Comparison of ENCODE assay signal across 8 mouse cellular contexts in the genomic region with DNA sequence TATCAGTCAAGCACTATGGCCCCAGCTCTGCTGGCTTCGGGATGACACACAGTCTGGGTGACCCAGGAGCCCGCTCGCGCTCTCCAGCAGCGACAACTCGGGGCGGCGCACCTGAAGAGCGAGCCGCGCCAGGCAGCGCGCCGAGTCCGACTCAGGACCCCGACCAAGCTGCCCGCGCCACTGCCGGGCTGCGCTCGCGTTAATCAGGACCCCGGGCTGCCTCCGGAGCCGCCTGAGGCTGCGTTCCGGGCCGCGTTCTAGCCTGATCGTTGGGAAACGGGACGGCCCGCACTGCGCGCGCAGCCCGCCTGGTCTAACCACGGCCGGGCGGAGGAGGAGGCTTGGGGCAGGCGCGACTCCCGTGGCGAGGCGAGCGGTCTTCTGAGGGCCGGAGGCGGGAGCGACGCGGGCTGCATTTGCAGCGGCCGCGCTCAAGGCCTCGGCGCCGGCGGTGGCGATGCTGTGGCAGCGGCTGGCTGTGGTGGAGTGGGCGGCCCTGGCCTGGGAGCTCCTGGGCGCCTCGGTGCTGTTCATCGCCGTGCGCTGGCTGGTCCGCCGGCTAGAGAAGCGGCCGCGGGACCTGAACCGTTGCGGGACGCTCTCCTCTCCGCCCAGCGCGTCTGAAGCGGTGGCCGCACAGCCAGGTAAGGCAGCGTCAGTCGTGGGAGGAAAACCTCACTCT. TPM values are rescaled to one million over a fixed set of nuclear protein-coding genes. Genes with fewer than 3 reads are reported as not detected.
DNase-seq lines count a peak whose midpoint lies in the region; ATAC-seq and TF ChIP-seq lines count a peak whose summit lies in the region.

A gene (plus strand): TSS at position 225 of the 682 bp plus-strand sequence.

- H3K9ac ChIP-seq in forebrain, embryonic 13.5 days = peak within 1 kb of the TSS; percentile 96
- H3K9ac ChIP-seq in liver, postnatal 0 days (replicated peaks) = peak within 1 kb of the TSS; percentile 99
- H3K9ac ChIP-seq in neural tube, embryonic 14.5 days (replicated peaks; ENCODE audit: low read depth, low read length) = peak within 1 kb of the TSS; percentile 93

- H3K9me3 ChIP-seq in E14TG2a.4 (ENCODE audit: low read length) = peaks cover 24% of the 10 kb centered on the region
- no peaks in the 10 kb centered on the region for H3K9me3 ChIP-seq in forebrain, embryonic 13.5 days (replicated peaks)
- H3K9me3 ChIP-seq in liver, postnatal 0 days (ENCODE audit: low read length) = no peaks in the 10 kb centered on the region
- H3K9me3 ChIP-seq in neural tube, embryonic 14.5 days (ENCODE audit: control insufficient read depth, low read length) = no peaks in the 10 kb centered on the region

- WGBS in forebrain, embryonic 13.5 days = under 1% methylated on average over 80 of the region's 81 CpGs
- under 1% methylated on average over 81 of the region's 81 CpGs for WGBS in large intestine, adult 2 months
- 2% methylated on average over 71 of the region's 81 CpGs for WGBS in liver, postnatal 0 days (ENCODE audit: insufficient replicate concordance)
- under 1% methylated on average over 79 of the region's 81 CpGs for whole genome bisulfite sequencing in neural tube, embryonic 14.5 days

- peak within 1 kb of the TSS; percentile 66 for H3K4me2 ChIP-seq in forebrain, embryonic 13.5 days
- H3K4me2 ChIP-seq in liver, postnatal 0 days (ENCODE audit: low read depth, low read length) = peak within 1 kb of the TSS; percentile 81
- peak within 1 kb of the TSS; percentile 71 for H3K4me2 ChIP-seq in neural tube, embryonic 14.5 days (ENCODE audit: low read depth, low read length)

- DNase-seq in c-Kit-positive CD71-positive TER-119-positive erythroid progenitor cells, embryonic 14.5 days (ENCODE audit: low spot score) = peak; percentile 93
- DNase-seq in heart, postnatal 10 days = peak; percentile 95
- peak; percentile 40 for DNase-seq in large intestine, adult 2 months (ENCODE audit: low read depth, low spot score)
- peak; percentile 97 for DNase-seq in liver, postnatal 0 days
- DNase-seq in testis, postnatal 10 days (ENCODE audit: low spot score) = peak; percentile 96

- H3K27ac ChIP-seq in forebrain, embryonic 13.5 days = peak within 1 kb of the TSS; percentile 95
- H3K27ac ChIP-seq in liver, postnatal 0 days (ENCODE audit: low read depth) = peak within 1 kb of the TSS; percentile 97
- H3K27ac ChIP-seq in neural tube, embryonic 14.5 days (ENCODE audit: low read depth, low read length) = peak within 1 kb of the TSS; percentile 88

- TF ChIP-seq CTCF in E14TG2a.4 (conservative IDR thresholded peaks at IDR 0.05; ENCODE audit: low read length) = no peak
- TF ChIP-seq CTCF in liver, postnatal 0 days (IDR thresholded peaks at IDR 0.05; ENCODE audit: low read depth) = 0 out of 2 replicates have a peak, but pooled peaks have one; percentile 16

- peaks cover 31% of the 10 kb centered on the region for H3K36me3 ChIP-seq in E14TG2a.4 (ENCODE audit: insufficient read depth, low read length)
- peaks cover 24% of the 10 kb centered on the region for H3K36me3 ChIP-seq in forebrain, embryonic 13.5 days (ENCODE audit: poor library complexity, severe bottlenecking)
- peaks cover 17% of the 10 kb centered on the region for H3K36me3 ChIP-seq in liver, postnatal 0 days (replicated peaks; ENCODE audit: insufficient read depth, low read length)
- H3K36me3 ChIP-seq in neural tube, embryonic 14.5 days (ENCODE audit: control insufficient read depth, insufficient read depth, low read length) = peaks cover 8% of the 10 kb centered on the region; the same call in 1 of the 2 replicates

- peaks cover 47% of the 10 kb centered on the region for H3K4me1 ChIP-seq in E14TG2a.4 (replicated peaks; ENCODE audit: low read depth, low read length)
- H3K4me1 ChIP-seq in forebrain, embryonic 13.5 days = peaks cover 23% of the 10 kb centered on the region
- H3K4me1 ChIP-seq in liver, postnatal 0 days (ENCODE audit: insufficient read depth) = peaks cover 11% of the 10 kb centered on the region
- peaks cover 13% of the 10 kb centered on the region for H3K4me1 ChIP-seq in neural tube, embryonic 14.5 days (ENCODE audit: control insufficient read depth, insufficient read depth, low read length)

- intact Hi-C loops in heart, postnatal 10 days (cut with DNase I) = no loop called here

- H3K4me3 ChIP-seq in E14TG2a.4 (replicated peaks; ENCODE audit: low read length) = peak within 1 kb of the TSS; percentile 98
- H3K4me3 ChIP-seq in forebrain, embryonic 13.5 days = peak within 1 kb of the TSS; percentile 98
- peak within 1 kb of the TSS; percentile 83 for H3K4me3 ChIP-seq in liver, postnatal 0 days (ENCODE audit: low read depth, low read length)
- H3K4me3 ChIP-seq in neural tube, embryonic 14.5 days (ENCODE audit: low read depth, low read length) = peak within 1 kb of the TSS; percentile 96

- no peak; the same call in 1 of the 2 replicates for TF ChIP-seq EP300 in liver, postnatal 0 days (IDR thresholded peaks at IDR 0.05; ENCODE audit: low read depth)

- ATAC-seq in forebrain, embryonic 13.5 days = peak; percentile 97
- peak; percentile 97 for ATAC-seq in liver, postnatal 0 days
- ATAC-seq in neural tube, embryonic 14.5 days (ENCODE audit: low read depth) = peak; percentile 97

- H3K27me3 ChIP-seq in E14TG2a.4 (ENCODE audit: insufficient read depth, low read length) = no peaks in the 10 kb centered on the region
- H3K27me3 ChIP-seq in forebrain, embryonic 13.5 days = no peaks in the 10 kb centered on the region
- H3K27me3 ChIP-seq in liver, postnatal 0 days (ENCODE audit: insufficient read depth, low read length) = no peaks in the 10 kb centered on the region
- no peaks in the 10 kb centered on the region for H3K27me3 ChIP-seq in neural tube, embryonic 14.5 days (ENCODE audit: control insufficient read depth, insufficient read depth, low read length)

RNA-seq across cellular contexts. Expression of the gene that starts here (rescaled TPM):
- polyA plus RNA-seq in forebrain, embryonic 13.5 days (2015; fragmentation: Nextera tagmentation; extraction: Ambion mirVana) = 25.4 and 33.2 TPM in 2 replicates
- 10 to 100 TPM; 28.6 to 34.9 TPM for total RNA-seq in heart, postnatal 10 days (2021)
- 4.7 and 7.2 TPM in 2 replicates for polyA plus RNA-seq in large intestine, adult 2 months (2012; rRNA removed)
- polyA plus RNA-seq in liver, postnatal 0 days (2015; fragmentation: Nextera tagmentation; extraction: Ambion mirVana) = 8.6 and 10.7 TPM in 2 replicates
- polyA plus RNA-seq in neural tube, embryonic 14.5 days (2014; fragmentation: Nextera tagmentation; extraction: Ambion mirVana) = 30.4 and 33.8 TPM in 2 replicates

Comparison
In these comparisons a context has a peak if more than half of its experiments do, and no peak if none do; other contexts are left out.
1. Peak in every context shown above with its lines: DNase-seq, ATAC-seq, H3K4me3 ChIP-seq and H3K27ac ChIP-seq.
2. DNase-seq: peak in every context shown above with its lines; median percentile 97 in liver, postnatal 0 days; 96 in testis, postnatal 10 days; 95 in heart, postnatal 10 days; 93 in c-Kit-positive CD71-positive TER-119-positive erythroid progenitor cells, embryonic 14.5 days; 40 in large intestine, adult 2 months.